Mouse (Mus musculus) kidney, adult 8-10 months (tissue): ENCODE results near the gene Olfr524.

Experiments
- DNase-seq, 2 experiments: peaks; one replicate each; pipeline ENCODE4 v3.0.0; 2022

The Olfr524 gene

DNA sequence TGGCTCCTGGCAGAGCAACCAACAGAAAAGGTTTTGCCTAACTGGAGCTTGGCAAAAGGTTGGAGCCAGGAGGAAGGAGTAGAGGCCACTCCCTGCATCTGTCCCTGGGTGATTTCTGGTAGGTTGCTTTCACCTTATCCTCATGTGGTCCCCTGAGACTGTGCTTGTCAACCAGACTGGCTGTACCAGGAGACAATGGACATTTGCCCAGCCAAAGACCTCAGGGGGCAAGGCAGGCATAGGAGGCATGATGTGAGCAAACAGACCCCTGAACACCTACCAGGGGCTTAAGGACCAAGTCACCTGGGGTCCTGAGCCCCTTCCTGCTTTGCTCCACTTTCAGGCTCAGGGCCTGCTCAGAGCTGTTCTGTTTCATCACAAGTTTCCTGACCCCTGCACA lies at the start of gene Olfr524:
TSS of gene Olfr524 (minus strand) at position 101 of the 400 bp plus-strand sequence.
- no peak for DNase-seq

DNA sequence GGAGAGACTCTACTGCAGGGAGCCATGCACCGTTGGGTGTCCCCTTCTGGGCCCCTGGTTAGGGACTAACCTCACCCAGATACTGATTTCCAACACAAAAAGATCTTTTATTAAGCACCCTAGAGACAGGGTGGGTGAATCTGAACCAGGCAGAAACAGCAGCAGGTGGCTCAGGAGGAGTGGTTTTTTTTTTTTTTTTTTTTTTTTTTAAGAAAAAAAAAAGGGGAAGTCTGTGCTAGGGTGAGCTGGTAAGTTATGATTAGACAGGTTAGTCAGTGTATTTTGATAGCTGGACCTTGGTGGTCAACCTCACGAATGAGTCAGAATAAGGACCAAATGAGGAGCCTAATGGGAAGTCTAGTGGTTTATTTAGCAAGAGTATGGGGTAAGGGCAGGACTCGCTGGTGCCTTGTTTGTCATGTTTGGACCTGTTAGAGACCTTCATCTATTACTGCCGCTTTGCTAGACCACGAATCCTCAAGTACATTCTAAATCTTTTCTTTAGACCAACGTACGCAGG lies 48.1 kb upstream of the Olfr524 start:
- no peak for DNase-seq

DNA sequence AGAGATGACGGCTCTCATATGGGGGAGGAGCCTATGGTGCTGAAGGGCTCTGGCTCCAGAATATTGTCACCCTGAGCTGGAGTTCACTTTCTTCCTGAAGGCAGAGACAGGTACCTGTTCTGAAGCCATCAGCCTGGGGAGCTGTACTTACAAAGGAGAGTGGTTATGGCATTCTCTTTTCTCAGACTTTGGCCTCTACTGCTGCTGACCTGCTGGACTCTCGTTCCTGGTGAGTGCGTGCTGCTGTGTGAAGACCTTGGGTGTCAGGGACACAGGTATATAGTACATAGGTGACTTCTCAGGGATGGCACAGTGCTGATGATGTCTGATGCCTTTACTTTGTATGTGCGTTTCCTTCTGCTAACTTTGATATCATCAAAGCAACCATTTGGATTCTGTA lies 41.5 kb upstream of the Olfr524 start, which contains the start of gene 5830411N06Rik:
TSS of gene 5830411N06Rik (plus strand) at position 69 of the 400 bp plus-strand sequence.
- peak; percentile 5 to 33 for DNase-seq

DNA sequence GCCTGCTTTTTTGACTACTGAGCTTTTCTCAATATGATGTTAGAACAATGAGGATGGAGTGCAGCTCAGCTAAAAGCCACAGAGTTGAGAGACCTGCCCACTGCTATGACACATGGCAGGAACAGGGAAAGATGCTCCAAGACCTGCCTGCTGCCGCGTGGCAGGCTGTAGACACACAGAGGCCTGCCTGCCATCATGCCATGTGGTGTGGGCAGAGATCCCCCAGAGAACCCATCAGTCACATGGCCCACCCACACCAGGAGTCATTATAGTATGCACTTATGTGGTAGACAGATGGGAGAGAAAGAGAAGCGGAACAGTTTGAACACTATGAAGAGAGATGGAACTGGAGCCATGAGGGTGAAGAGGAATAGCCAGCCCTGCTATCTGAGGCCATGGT lies 27.9 kb upstream of the Olfr524 start:
- no peak for DNase-seq

DNA sequence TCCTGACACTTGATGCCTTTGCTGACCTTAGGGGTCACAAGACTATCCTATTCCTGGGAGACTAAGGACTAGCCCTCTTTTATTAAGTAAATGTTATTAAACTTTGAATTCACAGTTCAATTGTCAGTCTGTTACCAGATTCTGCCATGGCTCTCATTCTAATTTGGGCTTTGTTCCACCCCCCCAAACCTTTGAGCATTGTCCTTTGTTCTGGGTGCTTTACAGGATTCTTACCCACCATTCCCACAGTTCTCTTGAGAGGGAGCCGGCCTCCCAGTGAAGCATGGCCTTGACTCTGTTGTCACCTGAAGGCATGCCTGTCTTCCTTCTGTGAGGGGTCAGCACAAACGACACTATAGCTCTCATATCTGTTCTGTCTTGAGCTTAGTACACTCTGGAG lies 25.3 kb upstream of the Olfr524 start:
- DNase-seq = no peak

DNA sequence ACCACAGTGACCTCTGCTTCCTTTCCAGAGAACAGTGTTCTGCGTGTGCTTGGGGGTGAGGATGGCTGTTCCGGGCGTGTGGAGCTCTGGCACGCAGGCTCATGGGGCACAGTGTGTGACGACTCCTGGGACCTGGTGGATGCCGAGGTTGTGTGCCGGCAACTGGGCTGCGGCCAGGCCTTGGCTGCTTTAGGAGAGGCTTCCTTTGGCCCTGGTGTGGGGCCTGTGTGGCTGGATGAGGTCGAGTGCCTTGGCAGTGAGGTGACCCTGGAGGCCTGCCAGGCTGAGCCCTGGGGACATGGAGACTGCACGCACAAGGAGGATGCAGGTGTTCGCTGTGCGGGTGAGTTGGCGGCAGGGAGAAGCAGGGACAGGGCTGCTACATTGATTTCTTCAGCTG lies 22.7 kb upstream of the Olfr524 start:
- peak; percentile 73 to 81 for DNase-seq

DNA sequence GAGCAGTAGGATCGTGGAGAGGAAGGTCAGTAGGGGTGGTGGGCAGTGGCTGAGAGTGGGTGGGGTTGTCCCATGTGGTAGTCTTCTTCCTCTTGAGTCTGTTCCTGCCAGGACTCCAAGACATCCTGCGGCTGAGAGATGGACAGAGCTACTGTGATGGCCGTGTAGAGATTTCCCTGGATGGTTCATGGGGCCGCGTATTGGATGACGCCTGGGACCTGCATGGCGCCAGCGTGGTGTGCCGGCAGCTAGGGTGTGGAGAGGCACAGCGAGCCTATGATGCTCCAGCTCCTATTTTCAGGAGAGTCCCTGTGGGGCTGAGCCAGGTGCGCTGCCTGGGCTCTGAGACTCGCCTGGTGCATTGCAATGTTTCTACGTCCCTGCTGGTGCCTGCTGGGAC lies 18.4 kb upstream of the Olfr524 start:
- no peak for DNase-seq

DNA sequence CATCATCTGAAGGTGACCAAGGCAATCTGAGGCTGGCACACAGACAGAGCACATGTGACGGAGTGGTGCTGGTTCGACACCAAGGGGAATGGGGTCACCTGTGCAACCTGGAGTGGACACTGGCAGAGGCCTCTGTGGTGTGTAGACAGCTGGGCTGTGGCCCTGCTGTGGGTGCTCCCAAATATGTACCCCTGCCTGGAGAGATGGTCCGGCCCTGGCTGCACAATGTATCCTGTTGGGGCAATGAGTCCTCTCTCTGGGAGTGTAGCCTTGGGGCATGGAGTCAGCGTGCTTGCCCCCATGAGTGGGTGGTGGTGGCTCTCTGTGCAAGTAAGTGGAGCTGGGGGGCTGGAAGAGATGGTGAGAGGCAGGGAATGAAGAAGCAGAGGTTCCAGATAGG lies 14.6 kb upstream of the Olfr524 start:
- DNase-seq = no peak

DNA sequence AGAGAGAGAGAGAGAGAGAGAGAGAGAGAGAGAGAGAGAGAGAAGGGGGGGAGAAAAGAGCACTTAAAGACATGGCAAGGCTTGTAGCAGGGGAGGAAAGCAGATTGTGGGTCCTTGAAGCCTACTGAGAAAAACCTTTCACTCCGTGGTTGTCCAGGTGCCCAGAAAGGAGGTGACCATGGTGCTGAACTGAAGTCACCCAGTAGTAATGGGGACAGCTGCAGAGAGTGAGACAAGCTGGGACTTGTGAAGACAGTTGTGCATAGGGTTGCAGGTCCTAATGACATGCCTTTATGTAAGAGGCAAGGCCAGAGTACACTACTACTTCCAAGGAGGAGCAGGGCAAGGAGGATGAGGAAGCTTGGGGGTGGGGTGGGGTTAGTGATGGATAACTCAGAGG lies 13.5 kb upstream of the Olfr524 start:
- no peak for DNase-seq

DNA sequence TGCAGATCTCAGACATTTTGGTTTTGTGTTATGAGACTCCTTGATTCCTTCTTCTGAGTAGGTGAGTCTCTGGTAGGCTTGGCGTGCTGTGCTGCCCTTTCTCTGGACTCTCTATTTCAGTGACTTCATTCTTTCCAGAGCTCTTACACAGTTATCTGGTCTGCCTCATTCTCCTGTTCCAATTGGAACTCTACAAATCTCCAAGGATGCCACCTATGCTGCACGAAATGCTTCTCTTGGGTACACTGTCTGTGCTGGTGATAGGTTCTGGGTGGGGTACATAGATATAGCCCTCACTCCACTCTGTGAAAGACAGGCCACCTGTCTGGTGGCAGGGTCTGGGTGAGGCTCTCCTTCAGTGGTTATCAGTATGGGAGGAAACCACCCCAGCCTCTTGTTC lies 12.2 kb upstream of the Olfr524 start, which contains the start of gene Cd163l1:
TSS of gene Cd163l1 (plus strand) at position 301 of the 400 bp plus-strand sequence.
- no peak for DNase-seq

DNA sequence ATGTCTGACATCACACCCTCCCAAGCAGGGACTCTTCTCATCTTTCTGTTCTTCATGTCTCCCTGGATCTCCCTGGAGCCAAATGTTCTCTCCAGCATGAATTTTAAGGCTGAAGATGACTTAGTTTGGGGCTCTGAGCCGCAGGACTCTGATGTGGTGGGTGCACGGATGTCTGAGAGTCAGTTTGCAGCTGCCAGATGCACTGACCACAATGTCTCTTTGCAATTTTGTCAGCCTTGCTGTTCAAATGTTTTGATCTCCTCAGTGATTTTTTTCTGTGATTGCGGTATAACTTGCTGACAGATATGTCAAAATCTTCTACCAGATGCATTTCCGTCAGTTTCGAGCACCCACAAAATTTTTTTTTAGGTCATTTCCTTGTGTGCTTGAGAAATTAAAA lies 8.1 kb upstream of the Olfr524 start:
- no peak for DNase-seq

DNA sequence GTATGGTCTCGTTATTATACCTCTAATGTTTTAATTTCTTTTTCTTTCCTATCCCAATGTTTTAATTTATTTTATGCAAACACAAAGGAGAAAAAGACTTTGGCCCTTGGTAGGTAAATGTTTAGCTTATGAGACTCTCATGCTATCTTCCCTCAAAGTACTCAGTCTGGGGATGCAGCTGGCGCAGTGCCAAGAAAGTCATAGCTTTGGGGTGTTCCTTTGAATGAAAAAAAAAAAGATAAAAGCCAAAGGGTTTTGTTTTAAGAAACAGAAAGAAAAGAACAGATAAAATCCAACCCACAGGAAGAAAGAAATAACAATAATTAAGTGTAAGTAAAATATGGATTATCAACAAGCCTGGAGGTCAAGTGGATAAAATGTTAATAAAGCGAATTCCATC lies 2.9 kb upstream of the Olfr524 start:
- peak in 1 of 2 experiments; percentile 25 for DNase-seq

DNA sequence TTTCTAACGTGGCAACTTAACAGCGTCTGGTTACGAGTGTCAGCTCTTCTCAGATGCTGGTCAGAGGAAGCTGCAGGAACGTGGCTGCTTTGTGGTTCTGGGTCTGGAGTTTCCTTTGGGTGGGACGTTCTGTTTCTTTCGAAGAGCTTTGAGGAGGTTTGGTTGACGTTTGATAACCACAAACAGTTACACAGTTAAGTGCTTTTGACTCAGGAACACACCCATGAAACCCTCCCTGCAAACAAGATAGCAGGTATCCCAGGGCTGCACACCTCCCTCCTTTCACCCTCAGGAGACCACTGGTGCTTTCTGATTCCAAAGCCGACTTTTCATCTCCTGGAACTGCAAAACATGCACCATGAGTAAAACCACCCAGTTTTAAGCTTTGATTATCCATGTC lies 2.4 kb upstream of the Olfr524 start:
- no peak for DNase-seq

DNA sequence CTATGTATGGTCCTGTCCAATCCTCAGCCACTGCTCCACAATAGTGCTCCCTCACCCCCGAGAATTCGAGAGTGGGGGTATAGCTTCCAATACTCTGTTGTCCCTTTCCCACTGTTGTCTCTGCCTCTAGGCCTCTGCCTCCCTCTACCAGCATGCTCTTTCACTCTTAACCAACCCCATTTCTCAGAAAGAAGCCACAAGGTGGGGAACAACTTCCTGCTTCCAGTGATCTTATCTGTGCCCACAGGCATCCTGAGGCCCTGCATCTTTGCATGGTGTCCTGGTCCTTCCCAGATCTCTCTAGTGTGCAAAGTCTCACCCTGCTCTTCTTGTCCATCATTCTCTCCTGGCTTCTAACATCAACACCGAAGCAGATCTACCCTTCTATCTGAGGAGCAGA lies 1.1 kb upstream of the Olfr524 start:
- no peak for DNase-seq

DNA sequence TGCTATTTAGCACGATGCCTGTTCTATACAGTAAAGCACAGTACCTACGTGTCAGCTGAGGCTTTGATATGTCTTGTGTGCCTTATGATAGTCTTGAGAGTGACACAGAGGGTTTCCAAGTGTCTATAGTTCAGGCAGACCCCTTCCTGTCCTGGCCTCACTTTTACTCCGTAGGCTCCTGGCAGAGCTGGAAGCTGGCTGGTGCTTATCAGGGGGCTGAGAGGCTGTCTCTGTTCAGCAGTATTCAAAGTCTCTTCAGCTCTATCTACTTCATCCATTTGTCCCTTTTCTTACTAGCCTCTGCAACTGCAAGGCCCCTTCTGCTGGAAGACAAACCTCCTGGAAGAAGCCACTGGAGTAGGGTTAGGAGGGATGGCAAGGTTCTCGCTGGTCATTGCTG lies 4.7 kb downstream of the Olfr524 start:
- no peak for DNase-seq

DNA sequence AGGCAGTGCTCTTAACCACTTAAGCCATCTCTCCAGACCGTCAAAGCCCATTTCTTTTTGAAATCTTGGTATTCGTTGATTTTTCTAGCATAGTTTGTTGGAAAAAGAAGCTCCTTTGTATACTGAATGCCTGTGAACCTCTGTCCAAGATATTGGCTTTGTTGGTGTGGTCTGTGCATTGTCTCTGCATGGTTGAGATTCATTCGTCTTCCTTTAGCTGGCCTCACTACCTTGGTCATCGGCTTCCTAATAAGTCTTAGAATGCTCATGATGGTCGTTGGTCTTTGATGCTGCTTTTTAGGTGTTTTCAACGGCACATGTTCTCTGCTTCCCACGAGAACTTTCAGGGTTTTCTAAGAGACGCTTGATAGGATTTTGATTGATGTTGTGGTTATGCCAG lies 9.8 kb downstream of the Olfr524 start:
- no peak for DNase-seq

DNA sequence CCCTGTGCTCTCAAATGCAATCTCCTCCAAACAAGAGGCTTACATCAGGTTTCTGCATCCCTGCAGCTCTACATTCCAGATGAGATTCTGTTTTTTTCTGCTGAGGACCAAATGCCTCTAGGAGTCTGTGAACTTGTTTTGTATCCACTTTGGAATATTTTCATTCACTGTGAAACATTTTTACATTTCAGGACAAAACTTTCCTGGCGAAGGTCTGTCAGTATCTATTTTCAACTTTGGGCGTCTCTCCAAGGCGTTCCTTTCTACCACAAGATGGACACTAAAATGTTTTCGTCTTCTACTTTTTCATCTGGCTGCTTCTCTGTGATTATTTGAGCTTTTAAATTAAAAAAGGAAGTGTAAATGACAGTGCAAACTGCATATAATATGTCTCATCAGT lies 11.7 kb downstream of the Olfr524 start:
- DNase-seq = no peak

DNA sequence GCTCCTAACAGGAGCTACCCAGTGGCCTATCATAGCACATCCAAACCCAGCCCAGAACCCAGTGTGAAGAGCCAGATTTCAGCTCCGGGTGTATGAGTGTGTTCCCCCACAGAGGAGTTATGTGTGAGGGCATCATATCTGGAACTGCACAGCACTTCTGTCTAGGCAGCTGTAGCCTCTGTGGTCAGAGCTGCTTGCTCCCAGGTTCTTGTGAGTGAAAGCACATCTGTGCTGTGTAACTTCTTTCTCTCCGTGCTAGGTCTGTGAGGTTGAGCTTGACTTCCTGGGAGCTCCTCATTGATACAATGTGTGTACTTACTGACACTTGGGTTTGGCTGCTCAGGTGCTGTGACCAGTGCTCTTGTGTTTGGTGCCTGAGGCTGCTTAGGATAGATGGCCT lies 12.9 kb downstream of the Olfr524 start:
- no peak for DNase-seq

DNA sequence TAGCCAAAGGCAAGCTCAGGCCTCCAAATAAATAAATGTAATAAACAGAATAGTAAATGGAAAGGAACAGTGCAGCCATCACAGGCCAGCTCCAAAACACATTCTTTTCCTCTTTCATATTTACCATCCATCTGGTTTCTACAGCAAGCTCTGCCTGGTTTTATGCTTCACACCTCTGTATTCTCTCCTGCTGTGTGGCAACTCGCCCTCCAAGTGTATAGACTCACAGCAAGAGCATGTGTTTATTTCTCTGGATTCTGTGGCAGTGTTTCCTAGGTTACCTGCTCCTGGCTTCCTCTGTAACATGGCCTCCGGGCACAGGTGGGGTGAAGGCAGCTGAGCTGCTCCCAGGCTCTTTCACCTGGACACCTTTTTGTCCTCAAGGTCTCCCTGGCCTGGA lies 13.3 kb downstream of the Olfr524 start:
- DNase-seq = no peak

DNA sequence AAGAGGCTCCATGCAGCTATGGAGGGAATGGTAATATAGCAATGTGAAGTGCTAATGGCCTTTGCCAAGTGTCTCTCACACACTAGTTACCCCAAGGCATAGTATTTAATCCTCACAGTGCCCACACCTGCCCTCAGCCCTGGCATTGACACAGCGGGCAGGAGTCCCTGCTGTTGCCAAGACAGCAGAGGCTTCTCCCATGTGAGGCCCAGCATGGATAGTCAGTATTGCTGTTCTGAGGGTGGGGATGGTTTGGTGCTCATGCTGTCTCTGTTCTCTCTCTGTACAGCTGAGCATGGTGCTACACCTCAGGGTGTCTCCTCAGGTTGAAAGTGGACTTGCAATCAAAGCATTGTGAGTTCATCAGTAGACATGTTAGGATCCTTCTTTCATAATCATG lies 15.3 kb downstream of the Olfr524 start:
- DNase-seq = no peak

DNA sequence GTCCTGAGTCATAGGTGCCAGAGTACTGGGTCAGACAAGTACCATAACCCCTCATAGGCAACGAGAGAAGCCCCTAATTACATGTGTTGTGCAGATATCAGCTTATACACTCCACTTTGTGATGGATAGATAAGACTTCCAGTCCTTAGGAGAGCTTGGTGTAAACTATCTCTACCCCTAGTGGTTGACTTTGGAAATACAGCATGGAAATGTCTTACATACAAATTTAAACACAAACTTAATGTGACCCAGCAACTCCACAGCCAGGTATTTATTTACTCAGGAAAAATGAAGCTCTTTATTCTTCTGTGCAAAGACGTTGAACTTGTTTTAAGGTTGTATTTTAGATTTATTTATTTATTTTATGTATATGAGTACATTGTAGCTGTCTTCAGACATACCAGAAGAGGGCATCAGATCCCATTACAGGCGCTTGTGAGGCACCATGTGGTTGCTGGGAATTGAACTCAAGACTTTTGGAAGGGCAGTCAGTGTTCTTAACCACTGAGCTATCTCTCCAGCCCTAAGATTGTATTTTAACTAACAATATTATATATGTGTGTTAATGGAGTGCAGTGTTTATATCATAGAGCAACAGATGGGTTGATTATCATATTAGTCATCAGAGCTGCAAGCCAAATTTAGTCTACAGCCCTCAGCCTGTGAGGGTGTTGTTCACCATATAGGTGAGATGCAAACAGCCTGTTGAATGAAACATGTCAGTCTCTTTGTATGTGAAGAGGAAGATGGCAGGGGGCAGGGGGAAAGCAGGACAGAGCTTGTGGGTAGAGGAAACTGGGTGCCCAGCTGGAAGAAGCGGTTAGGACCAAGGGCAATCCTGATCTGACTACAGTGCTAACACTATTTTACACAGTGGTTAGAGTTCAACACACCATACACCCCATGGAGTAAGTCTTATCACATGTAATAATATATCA lies 17.1 kb downstream of the Olfr524 start:
- no peak for DNase-seq

DNA sequence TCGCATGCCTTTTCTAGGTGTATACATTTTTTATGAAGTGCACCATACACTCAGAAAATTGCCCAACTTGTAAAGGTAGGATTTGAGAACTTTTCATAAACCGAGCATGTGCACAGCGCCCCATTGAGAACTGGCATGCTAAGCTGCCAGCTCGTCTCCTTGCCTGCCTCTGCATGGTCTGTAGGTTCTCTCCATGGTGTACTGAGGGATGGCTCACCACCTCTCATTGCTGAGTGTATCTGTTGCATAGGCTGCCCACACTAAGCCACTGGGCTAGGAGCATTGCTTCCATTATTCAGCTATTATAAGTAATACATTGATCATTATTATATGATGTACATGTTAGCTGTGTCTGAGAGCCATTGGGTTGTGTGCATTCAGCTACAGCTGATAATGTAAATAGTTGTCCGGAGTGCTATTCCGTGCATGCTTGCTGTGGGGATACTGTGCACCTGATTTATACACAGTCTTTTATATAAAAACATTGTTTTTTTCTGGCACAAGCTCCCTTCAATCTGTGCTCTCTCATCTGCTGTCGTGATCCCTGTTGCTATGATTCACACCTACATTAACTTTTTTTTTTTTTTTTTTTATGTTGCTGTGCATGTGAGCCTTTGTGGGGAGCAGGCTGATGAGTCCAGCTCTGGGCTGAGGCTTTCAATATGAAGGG lies 17.9 kb downstream of the Olfr524 start:
- no peak for DNase-seq

DNA sequence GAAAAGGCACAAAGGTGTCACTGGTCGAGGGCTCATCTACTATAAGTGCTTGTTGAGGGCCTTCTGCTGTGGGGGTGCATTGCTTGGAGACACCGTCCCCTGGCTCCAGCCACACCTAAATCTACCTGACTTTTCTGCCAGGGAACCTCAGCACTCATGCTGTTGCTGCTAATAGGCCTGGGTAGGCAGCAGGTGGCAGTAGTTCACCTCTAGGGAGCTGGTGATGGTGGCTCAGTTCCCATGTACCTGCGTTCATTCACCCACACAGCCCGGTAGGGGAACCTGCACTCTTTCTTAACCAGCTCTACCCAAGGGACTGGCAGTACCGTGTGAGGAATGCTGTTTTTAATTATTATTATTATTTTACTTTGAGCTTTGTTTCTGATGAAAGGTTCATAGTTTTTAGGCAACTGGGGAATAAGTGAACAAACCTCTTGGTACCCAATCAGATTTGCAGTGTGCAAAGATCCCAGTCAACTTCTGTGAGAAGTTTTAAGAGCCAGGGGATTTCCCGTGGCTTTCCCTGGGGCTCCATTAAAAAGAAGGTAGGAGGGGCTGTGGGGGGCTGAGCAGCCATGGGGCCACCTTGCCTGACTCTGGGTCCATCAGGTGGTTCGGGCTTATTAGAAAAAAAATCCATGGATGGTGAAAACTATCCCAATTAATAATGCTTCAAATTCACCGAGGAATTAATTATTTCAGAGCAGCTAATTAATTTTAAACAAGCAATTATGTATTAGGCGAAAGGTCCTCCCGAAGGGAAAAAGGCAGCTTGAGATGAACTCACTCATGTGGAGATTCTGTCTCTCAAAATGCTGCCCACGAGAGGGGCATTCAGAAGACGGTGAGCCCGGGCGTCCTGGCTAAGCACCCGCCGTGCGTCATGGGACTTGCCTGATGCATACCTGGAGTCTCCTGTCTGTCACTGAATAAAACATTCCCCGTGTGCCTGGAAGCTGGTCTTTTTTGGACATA lies 18.8 kb downstream of the Olfr524 start:
- peak; percentile 68 to 82 for DNase-seq
